Mouse (Mus musculus): ENCODE measurements around the gene Crxos. TPM values are rescaled to one million over a fixed set of nuclear protein-coding genes. Genes with fewer than 3 reads are reported as not detected.

Crxos gene
- polyA plus RNA-seq, 1 experiment from 2014 or later, result 0.41 TPM

DNA sequence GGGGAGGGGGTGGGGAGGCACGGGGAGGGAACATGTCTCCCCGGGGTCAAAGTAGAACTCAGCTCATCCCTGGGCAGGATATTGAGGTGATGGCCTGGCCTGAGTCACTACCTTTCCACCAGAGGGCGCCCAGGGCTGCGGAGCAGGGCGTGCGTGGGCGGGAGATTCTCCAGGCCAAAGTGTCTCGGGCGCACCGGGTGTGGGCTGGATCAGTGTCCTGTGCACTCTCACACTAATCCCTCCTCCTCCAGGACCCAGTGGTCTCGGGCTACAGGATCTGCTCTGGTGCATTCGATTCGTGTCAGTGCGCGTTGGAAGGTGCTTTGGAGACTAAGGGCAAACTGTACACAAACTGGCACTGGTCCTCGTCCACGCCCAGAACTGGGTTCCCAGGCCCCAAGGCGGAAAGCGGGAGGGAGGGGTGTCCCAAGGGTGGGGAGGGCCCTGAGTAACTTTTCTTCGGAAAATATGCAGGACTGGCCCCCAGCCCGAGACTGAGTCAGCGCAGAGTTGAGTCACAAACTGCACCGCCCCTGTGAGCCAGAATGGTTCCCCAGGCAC, 66.0 kb downstream of the Crxos start:
- no peak overlapping the region for H3K9ac ChIP-seq
- no peak for ATAC-seq (ENCODE audit: low FRiP score)
- peaks cover 7% of the 10 kb centered on the region; the same call in 1 of the 2 replicates for H3K4me1 ChIP-seq (replicated peaks; ENCODE audit: control insufficient read depth, insufficient read depth, low read length)
- no peaks in the 10 kb centered on the region for H3K27me3 ChIP-seq (ENCODE audit: control insufficient read depth, insufficient read depth, low read length)
- H3K4me2 ChIP-seq (replicated peaks), result peak overlapping the region; percentile 36
- H3K36me3 ChIP-seq (replicated peaks; ENCODE audit: control insufficient read depth, insufficient read depth), result peaks cover 10% of the 10 kb centered on the region; the same call in 1 of the 2 replicates
- DNase-seq (ENCODE audit: low spot score), result peak; percentile 66
- 6% methylated on average over 23 of the region's 23 CpGs for WGBS
- no peaks in the 10 kb centered on the region for H3K9me3 ChIP-seq (ENCODE audit: control insufficient read depth, low read length)
- no peak overlapping the region for H3K4me3 ChIP-seq (replicated peaks; ENCODE audit: low read length)
- H3K27ac ChIP-seq, result no peak overlapping the region

DNA sequence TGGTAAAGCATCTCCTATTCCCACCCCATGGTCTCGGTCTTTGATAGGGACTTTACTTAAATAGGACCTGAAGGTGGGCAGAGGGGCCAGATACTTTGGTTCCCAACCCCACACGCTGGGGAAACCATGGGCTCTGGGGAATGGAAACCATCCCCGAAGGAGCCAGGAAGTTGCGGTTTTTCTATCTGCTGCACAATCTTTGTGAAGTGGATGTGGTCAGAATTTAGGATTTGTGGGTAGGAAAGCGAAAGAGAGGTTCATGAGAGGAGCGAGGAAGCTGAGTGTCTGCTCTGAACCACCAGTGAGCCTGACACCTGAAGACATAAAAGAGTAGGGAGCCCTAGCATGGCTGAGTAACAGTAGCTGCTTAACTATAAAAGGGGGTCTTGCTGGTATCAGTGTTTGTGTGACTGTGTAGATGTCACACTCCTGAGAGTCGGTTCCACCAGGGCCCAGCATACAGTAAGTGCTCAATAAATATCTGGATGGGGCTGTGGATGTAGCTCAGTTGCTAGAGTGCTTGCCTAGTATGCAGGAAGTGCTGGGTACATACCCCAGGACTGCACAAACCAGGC, 66.9 kb downstream of the Crxos start:
- WGBS, result 89% methylated on average over 7 of the region's 7 CpGs
- ATAC-seq (ENCODE audit: low FRiP score), result no peak
- Histone ChIP-seq H3K36me3 (replicated peaks; ENCODE audit: control insufficient read depth, insufficient read depth) (0 out of 2 replicates have a peak, but pooled peaks cover 1% of the 10 kb centered on the region), H3K4me3 (replicated peaks; ENCODE audit: low read length) (no peak overlapping the region), H3K9me3 (ENCODE audit: control insufficient read depth, low read length) (no peaks in the 10 kb centered on the region), H3K4me1 (replicated peaks; ENCODE audit: control insufficient read depth, insufficient read depth, low read length) (peaks cover 7% of the 10 kb centered on the region; the same call in 1 of the 2 replicates), H3K4me2 (replicated peaks) (no peak overlapping the region), H3K9ac (no peak overlapping the region), H3K27ac (no peak overlapping the region), H3K27me3 (ENCODE audit: control insufficient read depth, insufficient read depth, low read length) (no peaks in the 10 kb centered on the region)
- no peak for DNase-seq (ENCODE audit: low spot score)

DNA sequence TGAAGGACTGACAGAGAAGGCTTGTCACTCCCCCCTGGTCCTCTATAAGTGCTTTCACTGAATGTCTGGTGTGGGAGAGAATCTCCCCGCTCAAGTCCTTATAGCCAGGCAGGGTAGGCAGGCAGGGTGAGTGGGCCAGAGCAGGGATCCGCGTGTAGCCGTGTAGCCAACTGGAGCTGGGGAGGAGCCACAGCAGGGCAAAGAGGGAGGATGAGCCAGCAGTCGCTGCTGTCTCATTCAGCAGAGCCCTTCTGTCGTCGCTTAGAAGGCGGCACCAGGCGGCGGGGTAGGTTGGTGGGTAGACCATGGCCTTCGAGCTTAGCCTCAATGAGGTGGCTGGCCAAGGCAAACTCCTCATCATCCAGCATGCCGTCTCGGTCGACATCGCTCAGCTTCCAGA, 67.6 kb downstream of the Crxos start:
- ATAC-seq (ENCODE audit: low FRiP score) (no peak), DNase-seq (ENCODE audit: low spot score) (no peak)
- no peaks in the 10 kb centered on the region for H3K27me3 ChIP-seq (ENCODE audit: control insufficient read depth, insufficient read depth, low read length)
- H3K36me3 ChIP-seq (replicated peaks; ENCODE audit: control insufficient read depth, insufficient read depth), result no peaks in the 10 kb centered on the region
- H3K9me3 ChIP-seq (ENCODE audit: control insufficient read depth, low read length), result no peaks in the 10 kb centered on the region
- no peak overlapping the region for H3K27ac ChIP-seq
- H3K4me3 ChIP-seq (replicated peaks; ENCODE audit: low read length), result no peak overlapping the region
- H3K4me1 ChIP-seq (replicated peaks; ENCODE audit: control insufficient read depth, insufficient read depth, low read length), result peaks cover 3% of the 10 kb centered on the region; the same call in 1 of the 2 replicates
- WGBS, result 89% methylated on average over 15 of the region's 15 CpGs
- H3K4me2 ChIP-seq (replicated peaks), result no peak overlapping the region
- H3K9ac ChIP-seq, result no peak overlapping the region

DNA sequence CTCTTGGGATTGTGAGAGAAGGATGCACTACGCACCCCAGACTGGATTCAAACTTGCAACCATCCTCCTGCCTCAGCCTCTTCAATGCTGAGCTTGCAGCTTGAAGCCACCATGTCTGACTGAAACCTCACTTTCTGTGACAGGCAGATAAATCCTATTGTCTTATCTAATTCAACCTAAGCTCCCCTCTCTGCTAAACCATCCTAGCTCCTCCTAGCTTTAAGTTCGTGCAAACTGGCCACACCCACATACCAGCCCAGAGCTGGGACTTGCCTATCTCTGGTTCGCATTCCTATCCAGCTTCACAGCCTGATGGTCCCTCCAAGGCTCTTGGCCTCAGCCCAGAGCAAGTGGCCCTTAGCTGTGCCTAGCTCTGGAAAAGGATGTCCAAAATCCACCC, 70.0 kb downstream of the Crxos start:
- no peak overlapping the region for H3K4me3 ChIP-seq (replicated peaks; ENCODE audit: low read length)

More for the DNA sequence above, 70.0 kb downstream of the Crxos start:
- Histone ChIP-seq H3K4me1 (replicated peaks; ENCODE audit: control insufficient read depth, insufficient read depth, low read length) (no peaks in the 10 kb centered on the region), H3K36me3 (replicated peaks; ENCODE audit: control insufficient read depth, insufficient read depth) (no peaks in the 10 kb centered on the region), H3K4me2 (replicated peaks) (no peak overlapping the region), H3K27me3 (ENCODE audit: control insufficient read depth, insufficient read depth, low read length) (no peaks in the 10 kb centered on the region), H3K27ac (no peak overlapping the region), H3K9ac (no peak overlapping the region), H3K9me3 (ENCODE audit: control insufficient read depth, low read length) (no peaks in the 10 kb centered on the region)
- 85% methylated on average over 3 of the region's 3 CpGs for WGBS
- DNase-seq (ENCODE audit: low spot score) (no peak), ATAC-seq (ENCODE audit: low FRiP score) (no peak)

Other genes with a start within 250 kb of the Crxos start
- not detected in 2 replicates for gene Obox3, start 242.7 kb upstream of the Crxos start, polyA plus RNA-seq (2014; fragmentation: Nextera tagmentation; extraction: Ambion mirVana)
- not detected in 2 replicates for gene Obox5, start 132.5 kb upstream of the Crxos start, polyA plus RNA-seq (2014; fragmentation: Nextera tagmentation; extraction: Ambion mirVana)
- not detected in 2 replicates for gene Obox6, start 42.9 kb upstream of the Crxos start, polyA plus RNA-seq (2014; fragmentation: Nextera tagmentation; extraction: Ambion mirVana)
- not detected in 2 replicates for gene Crx, start 2.6 kb upstream of the Crxos start, polyA plus RNA-seq (2014; fragmentation: Nextera tagmentation; extraction: Ambion mirVana)
- 1,554 and 1,615 TPM in 2 replicates for gene Selenow, start 39.8 kb downstream of the Crxos start, polyA plus RNA-seq (2014; fragmentation: Nextera tagmentation; extraction: Ambion mirVana)
- 113 and 114 TPM in 2 replicates for gene Nop53, start 63.5 kb downstream of the Crxos start, polyA plus RNA-seq (2014; fragmentation: Nextera tagmentation; extraction: Ambion mirVana)
- gene Ehd2, start 85.0 kb downstream of the Crxos start, polyA plus RNA-seq (2014; fragmentation: Nextera tagmentation; extraction: Ambion mirVana), result 5.6 and 6.6 TPM in 2 replicates
- gene Bicra, start 165.3 kb downstream of the Crxos start, polyA plus RNA-seq (2014; fragmentation: Nextera tagmentation; extraction: Ambion mirVana), result 7.9 and 8.8 TPM in 2 replicates
- 0.16 TPM in 2 replicates for gene Zfp541, start 179.2 kb downstream of the Crxos start, polyA plus RNA-seq (2014; fragmentation: Nextera tagmentation; extraction: Ambion mirVana)
- 202 and 214 TPM in 2 replicates for gene Napa, start 215.8 kb downstream of the Crxos start, polyA plus RNA-seq (2014; fragmentation: Nextera tagmentation; extraction: Ambion mirVana)
- gene Kptn, start 237.3 kb downstream of the Crxos start, polyA plus RNA-seq (2014; fragmentation: Nextera tagmentation; extraction: Ambion mirVana), result 34.8 and 37.1 TPM in 2 replicates
- gene Slc8a2, start 247.2 kb downstream of the Crxos start, polyA plus RNA-seq (2014; fragmentation: Nextera tagmentation; extraction: Ambion mirVana), result 0.95 and 1.4 TPM in 2 replicates